Mouse (Mus musculus): ENCODE results near the gene Eef1e1. TPM values are rescaled to one million over a fixed set of nuclear protein-coding genes. Genes with fewer than 3 reads are reported as not detected.
"Not testable (repeated sequence)": the region's sequence is repeated elsewhere in the genome, so short reads cannot be mapped to it uniquely, and the experiment has no call there.

Eef1e1 gene
- 41.0 and 46.7 TPM in 2 replicates for polyA plus RNA-seq (2015; fragmentation: Nextera tagmentation; extraction: Ambion mirVana)

DNA sequence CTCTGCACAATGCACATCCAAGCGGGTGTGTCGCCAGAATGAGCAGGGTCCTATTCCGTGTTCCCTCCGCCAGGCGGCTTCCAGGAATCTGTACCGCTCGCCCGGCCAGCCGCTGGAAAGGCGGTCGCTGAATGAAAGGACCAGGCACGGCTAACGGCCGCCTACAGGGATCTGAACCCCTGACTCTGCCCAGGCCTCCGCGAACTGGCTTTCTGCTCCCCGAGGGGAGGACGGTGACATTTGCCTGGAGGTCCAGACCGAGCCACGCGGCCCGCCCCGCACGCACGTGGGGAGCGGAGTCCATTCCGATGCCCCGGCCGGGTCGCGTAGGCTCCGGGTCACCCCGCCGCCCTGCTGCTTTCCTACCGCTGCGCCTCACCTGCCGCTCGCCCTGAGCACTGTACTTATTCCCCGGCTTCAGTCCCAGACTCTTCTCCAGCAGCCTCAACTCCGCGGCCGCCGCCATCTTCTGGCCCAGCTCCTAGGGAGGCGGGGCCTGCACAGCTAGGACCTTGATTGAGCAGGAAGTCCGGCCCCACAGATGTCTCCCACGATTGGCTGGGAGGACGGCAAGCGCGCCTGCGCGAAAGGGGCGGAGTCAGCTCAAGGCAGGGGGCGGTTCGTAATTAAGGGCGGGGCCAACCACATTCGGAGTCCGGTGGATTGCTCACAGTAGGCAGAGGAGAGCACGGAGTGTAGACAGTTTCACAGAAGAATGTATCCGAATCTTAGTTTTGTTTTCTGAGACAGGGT is at the start of gene Eef1e1:
Eef1e1 (minus strand) TSS at position 531 of the 753 bp plus-strand sequence.
- H3K4me1 ChIP-seq (replicated peaks; ENCODE audit: insufficient read depth, low read length) = peaks cover 5% of the 10 kb centered on the region
- H3K9me3 ChIP-seq (replicated peaks; ENCODE audit: low read length) = no peaks in the 10 kb centered on the region
- WGBS = under 1% methylated on average over 59 of the region's 59 CpGs
- peak within 1 kb of the TSS; percentile 59 for H3K4me2 ChIP-seq (ENCODE audit: low read length)
- ATAC-seq (replicated peaks; ENCODE audit: low FRiP score, low read depth) (peak; percentile 99), DNase-seq (ENCODE audit: low spot score) (peak; percentile 98)
- H3K4me3 ChIP-seq (replicated peaks; ENCODE audit: low read depth, low read length) = peak within 1 kb of the TSS; percentile 88
- no peaks in the 10 kb centered on the region for H3K27me3 ChIP-seq (ENCODE audit: insufficient read depth, low read length)
- peak within 1 kb of the TSS; percentile 84 for H3K27ac ChIP-seq
- H3K36me3 ChIP-seq (ENCODE audit: insufficient read depth, low read length) = peaks cover 20% of the 10 kb centered on the region
- TF ChIP-seq CTCF (IDR thresholded peaks at IDR 0.05; ENCODE audit: low read depth) = peak; percentile 70
- H3K9ac ChIP-seq (ENCODE audit: low read depth, low read length) = peak within 1 kb of the TSS; percentile 84

DNA sequence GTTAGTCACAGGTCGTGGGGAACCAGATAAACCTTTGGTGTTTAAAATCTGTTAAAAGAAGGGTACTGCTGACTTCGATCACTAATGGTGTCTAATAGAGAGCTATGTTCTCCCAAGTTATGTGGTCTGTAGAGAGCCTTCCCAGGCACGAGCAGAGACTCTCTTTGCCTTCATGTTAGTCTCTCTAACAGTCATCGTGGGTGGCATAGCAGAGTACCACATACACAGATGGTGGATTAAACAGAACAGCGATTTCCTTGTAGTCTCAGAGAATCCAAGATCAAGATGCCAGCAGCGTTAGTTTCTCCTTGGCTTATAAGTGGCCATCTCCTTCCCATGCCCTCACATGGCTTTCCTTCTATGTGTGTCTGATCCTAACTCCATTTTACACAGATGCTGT is 32.0 kb upstream of the Eef1e1 start:
- DNase-seq (ENCODE audit: low spot score) (no peak), ATAC-seq (replicated peaks; ENCODE audit: low FRiP score, low read depth) (no peak)
- Histone ChIP-seq H3K27ac (no peak overlapping the region), H3K9ac (ENCODE audit: low read depth, low read length) (no peak overlapping the region), H3K4me3 (replicated peaks; ENCODE audit: low read depth, low read length) (no peak overlapping the region), H3K27me3 (ENCODE audit: insufficient read depth, low read length) (no peaks in the 10 kb centered on the region), H3K9me3 (replicated peaks; ENCODE audit: low read length) (no peaks in the 10 kb centered on the region), H3K4me2 (ENCODE audit: low read length) (no peak overlapping the region), H3K4me1 (replicated peaks; ENCODE audit: insufficient read depth, low read length) (no peaks in the 10 kb centered on the region), H3K36me3 (ENCODE audit: insufficient read depth, low read length) (no peaks in the 10 kb centered on the region)
- WGBS = 86% methylated on average over 6 of the region's 6 CpGs
- TF ChIP-seq CTCF (IDR thresholded peaks at IDR 0.05; ENCODE audit: low read depth) = no peak

- Histone ChIP-seq H3K27ac (no peak overlapping the region), H3K4me1 (replicated peaks; ENCODE audit: insufficient read depth, low read length) (no peaks in the 10 kb centered on the region), H3K36me3 (ENCODE audit: insufficient read depth, low read length) (no peaks in the 10 kb centered on the region), H3K4me3 (replicated peaks; ENCODE audit: low read depth, low read length) (no peak overlapping the region), H3K27me3 (ENCODE audit: insufficient read depth, low read length) (no peaks in the 10 kb centered on the region), H3K9ac (ENCODE audit: low read depth, low read length) (no peak overlapping the region), H3K9me3 (replicated peaks; ENCODE audit: low read length) (no peaks in the 10 kb centered on the region), H3K4me2 (ENCODE audit: low read length) (no peak overlapping the region)
- DNase-seq (ENCODE audit: low spot score) (peak; percentile 66), ATAC-seq (replicated peaks; ENCODE audit: low FRiP score, low read depth) (no peak)
- peak; percentile 80 for TF ChIP-seq CTCF (IDR thresholded peaks at IDR 0.05; ENCODE audit: low read depth)
- 35% methylated on average over 3 of the region's 3 CpGs for WGBS
Observed at GRCm38 (mm10) chr13:38690028-38690427, 31.2 kb upstream of the Eef1e1 start.

GRCm38 (mm10) chr13:38688761-38689160 is 29.9 kb upstream of the Eef1e1 start:
- WGBS = 85% methylated on average over 11 of the region's 11 CpGs

DNA sequence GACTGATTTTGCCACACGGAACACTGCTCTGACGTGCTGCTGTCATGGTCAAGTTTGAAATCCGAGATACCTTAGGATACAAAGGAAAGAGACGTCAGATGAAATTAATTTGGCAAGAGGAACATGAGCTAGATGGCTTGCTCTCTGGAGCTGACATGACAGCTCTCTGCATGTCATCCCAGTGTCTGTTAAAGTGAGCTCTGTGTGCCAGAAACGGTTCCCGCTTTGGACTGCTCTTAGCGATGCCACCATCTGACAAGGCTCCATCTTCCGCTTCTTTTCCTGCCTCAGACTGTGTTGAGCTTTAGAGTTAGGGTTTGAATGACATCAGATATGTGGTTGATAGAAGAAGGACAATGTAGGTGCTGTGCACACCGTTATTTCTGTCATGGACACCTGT is 13.5 kb upstream of the Eef1e1 start:
- H3K4me3 ChIP-seq (replicated peaks; ENCODE audit: low read depth, low read length) = no peak overlapping the region
- H3K27ac ChIP-seq = no peak overlapping the region
- no peak overlapping the region for H3K4me2 ChIP-seq (ENCODE audit: low read length)
- no peak for DNase-seq (ENCODE audit: low spot score)
- TF ChIP-seq CTCF (IDR thresholded peaks at IDR 0.05; ENCODE audit: low read depth) = no peak
- no peak for ATAC-seq (replicated peaks; ENCODE audit: low FRiP score, low read depth)
- WGBS = 80% methylated on average over 9 of the region's 9 CpGs
- no peaks in the 10 kb centered on the region for H3K36me3 ChIP-seq (ENCODE audit: insufficient read depth, low read length)
- no peaks in the 10 kb centered on the region for H3K4me1 ChIP-seq (replicated peaks; ENCODE audit: insufficient read depth, low read length)
- no peaks in the 10 kb centered on the region for H3K27me3 ChIP-seq (ENCODE audit: insufficient read depth, low read length)
- H3K9ac ChIP-seq (ENCODE audit: low read depth, low read length) = no peak overlapping the region
- no peaks in the 10 kb centered on the region for H3K9me3 ChIP-seq (replicated peaks; ENCODE audit: low read length)

More at GRCm38 (mm10) chr13:38688761-38689160, 29.9 kb upstream of the Eef1e1 start:
- no peaks in the 10 kb centered on the region for H3K4me1 ChIP-seq (replicated peaks; ENCODE audit: insufficient read depth, low read length)
- no peaks in the 10 kb centered on the region for H3K9me3 ChIP-seq (replicated peaks; ENCODE audit: low read length)
- ATAC-seq (replicated peaks; ENCODE audit: low FRiP score, low read depth) = no peak
- no peak for DNase-seq (ENCODE audit: low spot score)
- no peak overlapping the region for H3K4me3 ChIP-seq (replicated peaks; ENCODE audit: low read depth, low read length)
- no peak overlapping the region for H3K9ac ChIP-seq (ENCODE audit: low read depth, low read length)
- no peaks in the 10 kb centered on the region for H3K27me3 ChIP-seq (ENCODE audit: insufficient read depth, low read length)
- H3K4me2 ChIP-seq (ENCODE audit: low read length) = no peak overlapping the region
- H3K36me3 ChIP-seq (ENCODE audit: insufficient read depth, low read length) = no peaks in the 10 kb centered on the region
- no peak for TF ChIP-seq CTCF (IDR thresholded peaks at IDR 0.05; ENCODE audit: low read depth)
- no peak overlapping the region for H3K27ac ChIP-seq

DNA sequence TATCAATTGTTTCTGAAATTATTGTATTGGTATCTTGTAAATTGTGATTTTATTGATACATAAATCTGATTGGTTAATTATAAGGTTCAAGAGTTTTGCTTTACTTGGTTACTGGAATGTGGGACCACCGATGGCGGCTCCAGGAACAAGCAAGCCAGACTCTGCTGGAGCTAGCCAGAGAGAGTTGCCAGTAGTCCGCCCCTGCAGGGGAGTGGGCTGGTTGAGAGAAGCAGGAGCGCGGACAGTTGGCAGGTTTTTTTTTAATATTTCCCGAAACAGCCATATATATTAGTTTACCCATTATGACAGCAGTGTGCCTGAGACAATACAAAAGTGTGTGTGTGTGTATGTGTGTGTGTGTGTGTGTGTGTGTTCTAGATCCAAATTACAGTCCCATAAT is 12.6 kb upstream of the Eef1e1 start:
- not testable (repeated sequence) for H3K9ac ChIP-seq (ENCODE audit: low read depth, low read length); H3K4me3 ChIP-seq (replicated peaks; ENCODE audit: low read depth, low read length); H3K4me2 ChIP-seq (ENCODE audit: low read length); H3K4me1 ChIP-seq (replicated peaks; ENCODE audit: insufficient read depth, low read length); DNase-seq (ENCODE audit: low spot score); H3K27me3 ChIP-seq (ENCODE audit: insufficient read depth, low read length); H3K9me3 ChIP-seq (replicated peaks; ENCODE audit: low read length); H3K27ac ChIP-seq; ATAC-seq (replicated peaks; ENCODE audit: low FRiP score, low read depth); H3K36me3 ChIP-seq (ENCODE audit: insufficient read depth, low read length)
- 90% methylated on average over 6 of the region's 6 CpGs for WGBS

Data from kidney, postnatal 0 days (tissue).